Mouse (Mus musculus) left cerebral cortex, adult 2 months (tissue): ENCODE data around the gene Taf1d. TPM values are rescaled to one million over a fixed set of nuclear protein-coding genes. Genes with fewer than 3 reads are reported as not detected.
A peak's percentile ranks its signal among the peaks of the same experiment; 100 is the strongest.

ENCODE experiments used
- DNase-seq, 2 experiments: peaks; one replicate each; pipeline ENCODE4 v3.0.0; 2021 to 2022; ENCODE audit warnings: low spot score in 2 of 2, mixed read lengths in 1 of 2; ENCODE audit errors: extremely low spot score in 1 of 2
- H3K27ac ChIP-seq: fragments of 200-600 bp; 2 replicates; pipeline ENCODE4 v1.8.1; 2022
- H3K4me3 ChIP-seq: fragments of 200-600 bp; 2 replicates; pipeline ENCODE4 v1.8.1; 2022
- CTCF ChIP-seq: fragments of 200-600 bp; IDR thresholded peaks from 2 replicates; pipeline ENCODE4 v1.8.1; 2022; ENCODE audit warnings: antibody characterized with exemption, mild to moderate bottlenecking, moderate library complexity
- intact Hi-C: fragments of 180-260 bp; cut with DNase I; formaldehyde crosslinking; loops from one replicate; pipeline ENCODE4 v1.15.1; 2025
- microRNA-seq, 2 experiments: library from miRNA; unstranded; fragments of <30 nt; microRNA quantifications; one replicate each; pipeline ENCODE4 v1.2.0; 2021
- total RNA-seq, 2 experiments: library from RNA; stranded (reverse); gene quantifications; 2 replicates each; pipeline ENCODE4 v1.2.3; 2021

Taf1d gene
- total RNA-seq, 2 experiments from 2014 or later, result 30.7 to 33.5 TPM

DNA sequence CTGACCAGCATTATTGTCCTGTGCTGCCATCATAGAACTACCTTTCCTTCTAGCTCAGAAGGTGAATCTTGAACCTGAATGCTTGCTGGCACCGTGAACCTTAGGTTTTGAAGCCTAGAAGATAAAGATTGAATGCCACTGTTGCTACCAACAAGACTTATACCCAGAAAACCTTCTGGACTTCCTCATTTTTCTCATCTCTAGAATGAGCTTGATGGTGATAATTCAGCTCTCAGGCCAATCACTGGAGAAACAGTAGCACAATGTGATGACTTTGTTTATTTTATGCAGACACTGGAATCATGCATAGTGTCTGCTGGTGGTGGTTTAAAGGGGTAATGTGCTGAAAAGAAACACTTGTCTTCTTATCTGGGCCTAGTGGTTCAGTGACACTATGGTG, 58.8 kb downstream of the Taf1d start:
- Histone ChIP-seq H3K4me3 (no peak overlapping the region), H3K27ac (no peak overlapping the region)
- intact Hi-C loops, result loop anchor here (5.0 to 10.0 kb wide), 2 partner anchors 127 to 520 kb away; partner anchors contain the start of gene Smco4
- no peak for DNase-seq
- no peak for TF ChIP-seq CTCF

DNA sequence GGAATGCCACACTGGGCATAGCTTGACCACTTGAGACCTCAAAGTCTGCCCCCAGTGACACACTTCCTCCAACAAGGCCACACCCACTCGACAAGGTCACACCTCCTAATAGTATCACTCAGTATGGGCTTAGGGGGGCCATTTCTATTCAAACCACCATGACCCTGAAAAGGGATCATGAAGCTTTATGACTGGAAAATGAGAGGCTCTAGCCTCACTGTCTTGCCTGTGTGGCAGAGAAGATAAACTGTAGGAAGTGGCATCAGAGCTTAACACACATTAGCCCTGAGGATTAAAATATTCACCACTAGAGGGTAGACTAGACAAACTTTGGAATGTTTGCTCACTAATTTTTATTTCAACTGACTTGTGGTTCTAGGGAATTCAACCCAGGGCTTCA, 59.8 kb downstream of the Taf1d start:
- TF ChIP-seq CTCF, result peak; percentile 71
- Histone ChIP-seq H3K4me3 (no peak overlapping the region), H3K27ac (no peak overlapping the region)
- DNase-seq, result no peak
- intact Hi-C loops, result loop anchor here (1.0 to 10.0 kb wide), 3 partner anchors 126 to 519 kb away; partner anchors contain the start of gene Smco4

DNA sequence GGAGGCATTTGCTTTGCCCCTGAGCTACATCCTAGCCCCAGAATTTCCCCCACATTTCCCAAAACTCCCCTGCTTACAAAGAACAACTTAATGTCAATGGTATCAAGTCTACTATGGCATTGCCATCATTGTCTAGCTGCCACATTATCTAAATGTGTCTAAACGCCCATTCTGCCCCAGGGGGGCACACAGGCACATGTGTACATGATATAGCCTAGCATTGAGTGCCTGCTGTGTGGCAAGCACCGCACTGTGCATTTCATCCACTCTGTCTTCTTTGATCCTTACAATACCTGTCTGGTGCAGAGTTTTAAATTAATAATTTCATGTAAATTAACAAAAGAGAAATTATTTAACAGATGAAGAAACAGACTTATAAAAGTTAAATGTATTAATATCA, 60.2 kb downstream of the Taf1d start:
- no peak overlapping the region for H3K4me3 ChIP-seq
- intact Hi-C loops, result loop anchor here (1.0 to 10.0 kb wide), 3 partner anchors 126 to 519 kb away; partner anchors contain the start of gene Smco4
- DNase-seq, result no peak
- no peak for TF ChIP-seq CTCF
- no peak overlapping the region for H3K27ac ChIP-seq

Small RNAs within 50 kb of the gene (microRNA-seq; reads per million reads assigned to microRNA genes)
- gene Gm49349 (0 reads per million in 2 experiments), gene mmu-mir-7650 (0 reads per million in 2 experiments)

Other genes with a start within 250 kb of the Taf1d start
- not detected for gene Hephl1, start 194.1 kb upstream of the Taf1d start, total RNA-seq
- gene Vstm5, start 67.2 kb upstream of the Taf1d start, total RNA-seq, result 1 to 10 TPM; 7.6 to 9.2 TPM
- gene Med17, start 26.3 kb upstream of the Taf1d start, total RNA-seq, result 10 to 100 TPM; 35.7 to 35.8 TPM
- 10 to 100 TPM; 17.6 to 19.2 TPM for gene 4931406C07Rik, start 234 bp downstream of the Taf1d start, total RNA-seq
- 10 to 100 TPM; 22.2 to 23.2 TPM for gene Cep295, start 51.6 kb downstream of the Taf1d start, total RNA-seq
- gene Smco4, start 187.2 kb downstream of the Taf1d start, total RNA-seq, result 1 to 10 TPM; 3.0 to 4.4 TPM